Mouse (Mus musculus): Measurements from ENCODE around the gene Chst10.

The Chst10 gene

DNA sequence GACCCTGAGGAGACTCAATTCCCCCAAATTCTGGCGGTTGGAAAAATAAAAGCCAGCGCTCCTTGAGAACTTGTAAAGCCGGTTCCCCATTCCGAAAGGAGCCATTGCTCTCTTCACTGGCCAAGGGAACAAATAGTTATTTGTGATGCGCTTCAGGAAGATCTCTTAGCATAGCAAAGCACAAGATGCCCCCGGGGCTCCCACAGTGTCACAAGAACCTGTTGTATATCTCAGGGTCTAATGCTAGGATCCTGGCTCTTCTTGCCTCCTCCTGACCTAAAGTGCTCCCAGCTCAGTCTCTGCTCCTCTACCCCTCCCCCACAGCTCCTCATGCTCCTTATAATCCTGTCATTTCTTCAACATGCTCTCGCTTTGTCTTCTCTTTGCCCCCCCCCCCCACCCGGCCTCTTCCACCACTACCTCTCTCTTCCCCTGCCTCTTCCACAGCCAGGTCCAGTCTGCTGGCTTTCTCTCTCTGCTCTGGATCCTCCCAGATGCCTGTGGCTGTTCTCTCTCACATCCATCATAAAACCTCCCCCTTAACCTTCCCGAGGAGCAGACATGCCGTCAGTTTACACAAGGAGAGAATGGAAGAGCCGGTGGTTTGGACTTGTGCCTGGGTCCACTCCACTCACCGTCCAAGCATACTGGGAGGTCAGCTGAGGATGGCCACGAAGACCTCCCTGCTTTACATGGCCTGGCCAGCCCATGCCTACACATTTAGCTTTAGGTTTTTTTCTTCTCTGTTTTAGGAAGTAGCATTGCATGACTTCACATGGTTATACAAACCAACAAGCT lies 28.4 kb downstream of the Chst10 start:
- no peak for DNase-seq (ENCODE audit: low spot score in 2 of 2)

- DNase-seq (ENCODE audit: low spot score in 2 of 2): no peak
These were observed 31.7 kb downstream of the Chst10 start for GRCm38 (mm10) chr1:38866242-38866641.

- DNase-seq (ENCODE audit: low spot score in 2 of 2): no peak
These were observed 33.6 kb downstream of the Chst10 start for GRCm38 (mm10) chr1:38864341-38864740.

DNA sequence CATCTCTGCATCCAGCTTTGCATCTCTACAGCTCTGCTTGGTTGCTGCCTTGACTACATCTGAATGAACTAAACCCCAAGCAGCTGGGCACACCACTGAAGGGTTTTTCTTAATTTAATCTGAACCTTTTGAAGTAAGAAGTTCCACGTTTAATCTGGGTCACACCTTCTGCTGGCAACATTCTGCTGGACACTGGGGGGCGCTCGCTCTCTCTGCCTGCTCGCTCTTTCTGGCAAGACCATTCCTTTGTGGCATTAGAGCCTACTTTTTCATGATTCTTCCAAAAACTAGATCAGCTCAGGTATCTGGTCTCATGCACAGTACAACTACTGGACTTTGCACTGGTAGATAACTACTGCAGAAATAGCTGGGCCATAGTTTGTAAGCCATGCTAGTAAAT lies 35.7 kb downstream of the Chst10 start:
- DNase-seq (ENCODE audit: low spot score in 2 of 2): no peak

GRCm38 (mm10) chr1:38860867-38861524 lies 37.0 kb downstream of the Chst10 start:
- DNase-seq (ENCODE audit: low spot score in 2 of 2): no peak

DNA sequence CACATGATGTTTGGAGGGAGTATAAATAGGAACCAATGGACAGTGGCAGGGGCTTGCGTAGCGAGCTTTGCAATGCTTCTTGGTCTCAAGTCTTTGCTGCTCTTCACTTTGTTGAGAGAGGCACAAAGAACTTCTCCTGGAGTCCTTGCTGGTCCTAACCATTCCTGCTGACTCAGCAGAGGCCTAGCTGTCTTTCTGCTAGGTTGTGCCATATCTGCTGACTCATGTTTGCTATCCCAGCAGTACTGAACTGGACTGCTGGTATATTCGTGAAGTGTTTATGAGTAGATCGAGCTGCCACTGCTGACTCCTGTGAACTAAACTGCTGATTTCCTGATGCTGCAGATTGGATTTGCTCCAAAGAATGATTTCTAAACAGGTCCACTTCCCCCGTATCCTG lies 37.8 kb downstream of the Chst10 start:
- no peak for DNase-seq (ENCODE audit: low spot score in 2 of 2)

- DNase-seq (ENCODE audit: low spot score in 2 of 2): no peak
These were observed 41.8 kb downstream of the Chst10 start for GRCm38 (mm10) chr1:38856196-38856595.

DNA sequence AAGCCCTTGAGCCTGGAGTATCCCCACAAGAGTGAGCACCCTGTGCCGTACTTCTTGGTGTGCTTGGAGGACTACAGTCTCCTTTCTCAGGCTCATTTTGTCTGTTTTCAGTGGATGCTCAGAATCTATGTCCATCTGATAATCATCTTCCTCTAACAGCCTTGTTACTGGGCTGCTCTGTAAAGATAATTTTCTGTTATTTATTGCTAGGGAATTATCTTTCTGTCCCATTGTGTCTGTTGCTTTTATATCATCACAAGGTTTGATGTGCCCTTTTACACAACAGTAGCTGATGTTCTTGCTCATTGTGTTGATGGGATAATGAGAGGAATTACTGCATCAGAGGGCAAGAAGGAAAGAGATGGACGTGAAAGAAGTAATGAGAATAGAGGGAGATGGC lies 45.7 kb downstream of the Chst10 start:
- DNase-seq (ENCODE audit: low spot score in 2 of 2): no peak

DNA sequence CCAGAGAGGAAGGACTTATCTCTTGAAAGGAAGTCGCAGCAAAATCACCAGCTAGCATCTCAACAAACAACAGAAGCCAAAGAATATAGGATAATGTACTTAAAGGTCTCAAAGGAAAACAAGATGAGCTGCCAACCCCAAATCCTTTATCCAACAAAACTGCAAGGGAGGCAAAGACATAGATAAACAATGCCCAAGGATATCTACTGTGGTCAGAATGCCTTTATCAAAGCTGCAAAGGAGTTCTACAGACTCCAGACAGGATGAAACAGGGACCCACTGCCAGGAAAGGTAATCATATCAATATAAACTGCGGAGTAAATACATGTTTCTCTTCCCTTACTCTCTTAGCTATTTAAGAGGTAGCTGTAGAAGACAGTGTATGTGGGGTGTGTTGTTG lies 47.3 kb downstream of the Chst10 start:
- no peak for DNase-seq (ENCODE audit: low spot score in 2 of 2)

GRCm38 (mm10) chr1:38848451-38849289 lies 49.3 kb downstream of the Chst10 start:
- no peak for DNase-seq (ENCODE audit: low spot score in 2 of 2)

DNA sequence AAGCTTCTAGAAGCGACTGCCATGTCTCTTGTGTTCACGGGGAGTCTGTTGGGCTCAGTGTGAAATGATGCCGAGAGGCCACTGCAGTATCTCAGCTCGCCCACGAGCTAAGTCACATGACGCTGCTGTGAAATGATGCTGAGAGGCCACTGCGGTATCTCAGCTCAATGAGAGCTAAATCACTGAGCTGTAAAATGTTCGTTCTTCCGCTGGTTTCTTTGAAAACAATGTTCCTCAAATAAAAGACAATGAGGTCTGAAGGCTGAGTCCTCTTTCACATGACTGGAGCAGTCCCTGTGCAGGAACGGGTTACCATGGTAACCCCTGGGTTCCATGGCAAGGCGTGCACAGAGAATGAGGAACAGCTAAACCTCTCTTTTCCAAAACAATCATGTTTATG lies 50.0 kb downstream of the Chst10 start:
- no peak for DNase-seq (ENCODE audit: low spot score in 2 of 2)

GRCm38 (mm10) chr1:38843275-38843674 lies 54.7 kb downstream of the Chst10 start:
- no peak for DNase-seq (ENCODE audit: low spot score in 2 of 2)

DNA sequence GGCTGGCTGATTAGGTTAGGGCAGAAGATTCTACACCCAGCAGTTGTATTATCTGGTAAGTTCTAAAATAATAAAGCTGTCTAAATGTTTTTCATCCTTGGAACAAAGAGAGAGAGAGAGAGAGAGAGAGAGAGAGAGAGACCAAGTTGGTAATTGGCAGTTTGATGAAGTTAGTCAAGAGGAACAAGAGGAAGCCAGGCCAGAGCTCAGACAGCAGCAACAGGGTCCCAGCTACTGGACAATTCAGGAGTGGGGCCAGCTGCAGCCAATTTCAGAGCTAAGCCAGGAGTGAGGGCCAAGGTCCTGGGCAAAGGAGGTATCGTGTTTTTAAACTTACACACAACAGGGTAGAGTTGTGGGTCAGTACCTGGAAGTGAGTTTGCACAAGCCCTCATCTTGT lies 55.1 kb downstream of the Chst10 start:
- DNase-seq (ENCODE audit: low spot score in 2 of 2): no peak

- DNase-seq (ENCODE audit: low spot score in 2 of 2): no peak
These were observed 58.0 kb downstream of the Chst10 start for GRCm38 (mm10) chr1:38839944-38840343.

GRCm38 (mm10) chr1:38836477-38836872 lies 61.5 kb downstream of the Chst10 start, which contains the start of gene Lonrf2:
Lonrf2 (minus strand) TSS chr1:38836711.
- no peak for DNase-seq (ENCODE audit: low spot score in 2 of 2)

DNA sequence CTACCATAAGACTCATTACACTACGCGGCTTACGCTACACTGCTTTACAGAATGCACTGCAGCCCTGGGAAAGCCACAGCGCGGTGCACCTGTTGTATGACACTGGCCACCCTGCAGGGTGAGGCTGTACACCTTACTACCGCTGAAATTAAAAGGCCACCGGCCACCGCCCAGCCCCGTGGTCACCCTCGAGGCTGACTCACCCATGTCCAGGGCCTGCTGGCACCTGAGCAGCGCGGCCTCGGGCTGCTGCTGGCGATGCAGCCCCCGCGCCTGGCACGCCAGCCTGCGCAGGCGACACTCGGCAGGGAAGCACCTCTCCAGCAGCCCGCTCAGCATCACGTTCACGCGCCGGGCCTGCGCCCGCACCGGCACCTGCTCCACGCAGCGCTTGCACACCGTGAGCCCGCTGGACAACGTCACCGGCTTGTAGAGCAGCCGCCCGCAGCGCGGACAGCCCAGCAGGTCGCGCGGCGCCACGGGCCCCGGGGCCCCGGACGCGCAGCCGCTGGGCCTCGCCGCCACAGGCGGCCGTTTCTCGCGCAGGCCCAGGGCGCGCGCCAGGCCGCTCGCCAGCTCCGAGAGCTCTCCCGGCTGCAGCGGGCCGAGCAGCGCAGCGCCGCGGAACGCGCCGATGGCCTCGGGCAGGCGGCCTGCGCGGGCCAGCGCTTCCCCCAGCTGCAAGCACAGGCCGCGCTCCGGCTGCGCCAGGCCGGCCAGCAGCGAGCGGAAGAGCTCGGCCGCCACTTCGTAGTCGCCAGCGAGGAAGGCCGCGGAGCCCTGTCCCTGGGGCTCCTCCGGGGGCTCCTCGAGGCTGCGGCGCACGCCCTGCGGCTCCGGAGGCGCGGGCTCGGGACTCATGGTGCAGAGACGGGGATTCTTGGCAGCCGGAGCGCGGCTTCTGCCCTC lies 62.1 kb downstream of the Chst10 start:
- peak in 1 of 2 experiments; percentile 1 for DNase-seq (ENCODE audit: low spot score in 2 of 2)

DNA sequence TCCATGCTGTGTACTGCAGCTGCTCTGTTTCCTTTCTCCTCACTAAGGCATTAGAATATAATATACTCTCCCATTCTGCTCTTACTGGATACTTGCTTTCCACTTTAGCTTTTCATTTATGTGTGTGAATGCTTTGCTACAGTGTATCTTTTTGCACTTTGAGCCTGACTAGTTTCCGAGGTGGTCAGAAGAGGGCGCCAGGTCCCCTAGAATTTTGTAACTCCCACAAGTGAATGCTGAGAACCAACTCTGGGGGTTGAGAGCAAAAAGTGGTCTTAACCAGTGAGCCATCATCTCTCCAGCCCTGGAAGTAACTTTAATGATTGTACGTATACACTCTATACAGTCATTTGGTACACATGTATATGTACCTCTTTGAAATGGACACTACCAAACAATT lies 63.1 kb downstream of the Chst10 start:
- peak in 1 of 2 experiments; percentile 2 for DNase-seq (ENCODE audit: low spot score in 2 of 2)

DNA sequence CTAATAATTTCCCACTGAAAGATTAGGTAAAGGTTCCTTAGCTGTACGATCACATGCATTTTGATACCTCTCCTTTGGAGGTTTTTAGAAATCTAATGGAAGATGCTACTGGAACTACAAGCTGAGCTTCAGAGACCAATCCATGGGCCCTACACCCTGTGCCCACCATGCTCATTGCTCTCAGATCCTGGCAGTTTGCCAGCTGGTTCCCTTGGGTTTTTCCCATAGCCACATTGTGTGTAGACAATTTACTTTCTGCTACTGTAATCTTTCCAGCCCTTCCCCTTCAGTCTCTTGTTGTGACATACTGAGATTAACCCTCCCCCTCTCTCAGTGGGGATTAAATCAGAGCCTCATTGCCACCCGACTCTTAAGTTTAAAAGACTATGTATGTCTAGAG lies 73.0 kb downstream of the Chst10 start:
- no peak for DNase-seq (ENCODE audit: low spot score in 2 of 2)

DNA sequence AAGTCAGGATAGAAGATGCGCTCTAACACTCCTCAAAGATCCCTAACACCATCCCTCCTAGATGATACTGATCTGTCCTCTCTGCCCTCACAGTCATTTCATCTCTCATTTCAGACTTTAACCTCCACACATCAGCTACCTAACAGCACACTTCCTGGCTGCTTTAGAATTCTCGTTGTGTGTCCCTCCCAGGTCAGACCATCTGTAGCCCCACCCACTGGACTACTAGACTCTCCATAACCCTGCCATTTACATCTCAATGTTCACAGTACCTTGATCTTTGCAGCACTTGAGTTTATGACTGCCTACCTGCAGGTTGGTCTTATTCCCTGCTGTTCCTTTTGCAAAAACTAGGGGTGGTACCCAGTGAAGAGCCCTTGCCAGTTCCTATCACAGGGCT lies 74.1 kb downstream of the Chst10 start:
- DNase-seq (ENCODE audit: low spot score in 2 of 2): no peak

- DNase-seq (ENCODE audit: low spot score in 2 of 2): no peak
These were observed 78.3 kb downstream of the Chst10 start for GRCm38 (mm10) chr1:38819691-38820090.

DNA sequence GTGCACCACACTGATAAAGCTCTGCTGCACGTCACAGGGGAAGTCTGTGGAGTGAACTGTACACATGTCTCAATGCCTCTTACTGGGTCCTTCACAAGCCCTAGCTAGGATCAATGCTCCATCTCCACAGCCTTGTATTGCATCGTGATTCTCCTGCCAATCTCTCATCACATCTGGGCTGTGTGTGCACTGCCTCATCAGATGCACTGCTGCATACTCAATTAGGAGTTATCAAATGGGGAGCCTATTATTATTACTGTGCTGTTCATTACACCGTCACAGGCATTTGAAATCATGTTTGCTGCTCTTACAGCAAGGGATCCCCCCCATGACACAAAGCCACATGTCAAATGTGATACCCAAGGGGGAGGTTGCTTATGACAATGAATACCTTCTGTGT lies 80.3 kb downstream of the Chst10 start:
- no peak for DNase-seq (ENCODE audit: low spot score in 2 of 2)

Data from heart, adult 9 months (tissue).